Mouse (Mus musculus) R1 (cell line): ENCODE results near the gene Olfr944.

Source experiments
- DNase-seq: peaks from one replicate; pipeline ENCODE4 v3.0.0-alpha.2; 2018; ENCODE audit warnings: low read depth, low spot score

The Olfr944 gene

DNA sequence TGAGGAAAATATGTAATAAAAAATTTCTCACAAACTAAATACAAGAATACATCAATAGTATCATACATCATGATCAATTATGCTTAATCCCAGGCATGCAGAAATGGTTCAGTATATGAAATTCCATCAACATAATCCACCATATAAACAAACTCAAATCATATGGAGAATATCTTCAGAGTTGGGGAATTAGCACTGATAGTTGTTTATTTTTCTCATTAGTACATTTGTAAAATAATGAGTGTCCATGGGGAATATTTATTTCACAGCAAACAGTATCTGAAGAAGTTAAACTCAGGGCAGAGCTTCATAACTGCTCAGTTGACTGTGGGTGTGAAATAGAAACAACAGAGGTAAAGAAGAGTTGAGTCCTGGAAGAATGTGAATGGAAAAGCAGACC lies at the start of gene Olfr944:
TSS of gene Olfr944 (plus strand) at position 301 of the 400 bp plus-strand sequence.
- no peak for DNase-seq

DNA sequence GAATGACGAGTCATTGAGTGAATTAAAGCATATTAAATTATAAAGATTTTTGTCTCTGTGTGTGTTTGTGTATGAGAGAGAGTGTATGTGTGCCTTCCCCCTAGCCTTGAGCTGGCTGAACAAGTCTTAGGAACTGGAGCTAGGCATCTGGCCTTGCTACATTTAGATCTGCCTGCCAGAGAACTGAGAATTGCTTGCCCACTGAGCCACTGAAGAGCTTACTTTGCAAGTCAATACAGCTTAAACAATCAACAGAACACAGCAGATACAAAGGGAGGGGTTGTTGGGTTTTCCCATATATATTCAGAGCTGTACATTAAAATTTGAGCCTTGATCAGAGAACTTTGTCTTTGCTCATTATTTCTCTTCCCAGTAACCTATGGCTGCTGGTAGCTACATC lies 49.3 kb upstream of the Olfr944 start:
- peak; percentile 72 for DNase-seq

DNA sequence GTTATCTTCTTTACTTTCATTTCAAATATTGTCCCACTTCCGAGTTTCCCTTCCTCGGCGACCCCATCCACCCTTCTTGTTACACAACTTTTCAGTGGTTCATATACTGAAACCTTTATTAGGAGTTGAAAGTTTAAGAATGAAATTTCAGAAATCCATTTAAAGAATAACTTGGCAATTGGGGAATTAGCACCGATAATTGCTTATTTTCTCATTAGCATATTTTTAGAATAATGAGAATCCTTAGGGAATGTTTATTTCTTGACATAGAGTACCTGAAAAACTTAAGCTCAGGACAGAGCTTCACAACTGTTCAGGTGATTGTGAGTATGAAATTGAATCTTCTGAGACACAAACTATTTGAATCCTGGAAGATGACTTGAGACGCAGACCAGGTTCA lies 35.7 kb upstream of the Olfr944 start, which contains the start of gene Olfr943:
TSS of gene Olfr943 (plus strand) at position 301 of the 400 bp plus-strand sequence.
- DNase-seq: no peak

DNA sequence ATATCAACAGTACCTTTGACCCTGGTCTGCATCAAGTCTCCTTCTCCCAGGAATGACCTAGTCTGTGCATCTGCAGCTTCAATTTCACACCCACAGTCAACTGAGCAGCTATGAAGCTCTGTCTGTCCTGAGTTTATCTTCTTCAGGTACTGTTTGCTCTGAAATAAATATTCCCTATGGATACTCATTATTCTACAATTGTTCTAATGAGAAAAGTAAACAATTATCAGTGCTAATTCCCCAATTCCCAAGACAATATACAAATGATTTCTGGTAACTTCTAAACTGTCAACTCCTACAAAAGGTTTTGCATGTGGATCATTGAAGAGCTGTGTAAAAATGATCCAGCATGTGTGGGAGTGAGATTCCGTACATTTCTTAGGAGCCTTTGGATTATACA lies 48.2 kb downstream of the Olfr944 start, which contains the start of gene Olfr1537:
TSS of gene Olfr1537 (minus strand) at position 101 of the 400 bp plus-strand sequence.
- DNase-seq: no peak
